Mouse (Mus musculus) embryonic facial prominence, embryonic 10.5 days (tissue): ENCODE results near the gene Tmem45a2. TPM values are rescaled to one million over a fixed set of nuclear protein-coding genes. Genes with fewer than 3 reads are reported as not detected.
A peak's percentile ranks its signal among the peaks of the same experiment; 100 is the strongest.

Source experiments
- DNase-seq: peaks from one replicate; pipeline ENCODE4 v3.0.0-alpha.2; 2017; ENCODE audit warnings: low spot score
- H3K27ac ChIP-seq: fragments of 300-500 bp; sonication (generic); replicated peaks from 2 replicates; pipeline ENCODE4 v1.5.1; 2016; ENCODE audit warnings: mild to moderate bottlenecking
- H3K27me3 ChIP-seq: fragments of 300-500 bp; sonication (generic); replicated peaks from 2 replicates; pipeline ENCODE4 v1.6.1; 2016; ENCODE audit warnings: low read depth, mild to moderate bottlenecking; ENCODE audit not compliant: poor library complexity, severe bottlenecking
- H3K36me3 ChIP-seq: fragments of 300-500 bp; sonication (generic); replicated peaks from 2 replicates; pipeline ENCODE4 v1.6.1; 2016; ENCODE audit warnings: mild to moderate bottlenecking, moderate library complexity
- H3K4me1 ChIP-seq: fragments of 300-500 bp; sonication (generic); 2 replicates; pipeline ENCODE4 v1.6.1; 2016
- H3K4me3 ChIP-seq: fragments of 300-500 bp; sonication (generic); 2 replicates; pipeline ENCODE4 v1.5.1; 2016; ENCODE audit warnings: mild to moderate bottlenecking, moderate library complexity
- H3K9me3 ChIP-seq: fragments of 300-500 bp; sonication (generic); 2 replicates; pipeline ENCODE4 v1.6.1; 2016; ENCODE audit warnings: mild to moderate bottlenecking
- WGBS: fragments of 180-500 bp; shearing (Covaris S2); methylation state at CpG from one replicate; pipeline ENCODE4 v1.1.7; 2016; 5-methylcytosine and 5-hydroxymethylcytosine counted together
- polyA plus RNA-seq: library from polyadenylated mRNA; unstranded; fragments of >200 nt; fragmentation: Nextera tagmentation; extraction: Ambion mirVana; gene quantifications from 2 replicates; pipeline ENCODE4 v1.2.1, GENCODE M21; 2016

Gene Tmem45a2
- not detected in 2 replicates for polyA plus RNA-seq

DNA sequence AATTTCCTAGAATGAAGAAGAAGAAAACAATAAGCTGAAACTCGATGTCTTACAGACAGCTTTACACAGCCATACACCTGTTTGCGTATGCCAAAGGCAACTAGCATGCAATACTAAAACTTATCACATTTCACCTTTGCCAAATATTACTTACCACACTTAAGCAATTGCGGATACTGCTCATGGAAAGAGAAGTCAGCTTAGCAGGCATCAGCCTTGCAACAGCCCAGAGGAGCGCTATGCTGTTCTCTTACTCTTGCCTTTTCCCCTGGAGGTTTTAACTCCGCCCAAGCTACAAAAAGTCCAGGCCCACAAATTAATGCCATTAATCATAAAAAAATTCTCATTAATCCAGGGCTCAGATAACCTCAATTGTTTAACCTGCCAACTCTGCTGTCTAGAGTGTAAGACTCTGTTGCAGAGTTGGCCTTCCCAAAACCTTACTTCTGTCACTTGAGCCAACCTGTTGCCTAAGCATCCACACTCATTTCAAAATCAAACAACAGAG is at the start of gene Tmem45a2:
Gene Tmem45a2 (minus strand): TSS at position 241 of the 508 bp plus-strand sequence.
- DNase-seq = no peak
- no peaks in the 10 kb centered on the region for H3K27me3 ChIP-seq
- no peak within 1 kb of the TSS for H3K27ac ChIP-seq
- H3K4me3 ChIP-seq = no peak within 1 kb of the TSS
- H3K36me3 ChIP-seq = no peaks in the 10 kb centered on the region
- H3K4me1 ChIP-seq = no peaks in the 10 kb centered on the region
- WGBS = 92% methylated on average over 5 of the region's 5 CpGs
- no peaks in the 10 kb centered on the region for H3K9me3 ChIP-seq

DNA sequence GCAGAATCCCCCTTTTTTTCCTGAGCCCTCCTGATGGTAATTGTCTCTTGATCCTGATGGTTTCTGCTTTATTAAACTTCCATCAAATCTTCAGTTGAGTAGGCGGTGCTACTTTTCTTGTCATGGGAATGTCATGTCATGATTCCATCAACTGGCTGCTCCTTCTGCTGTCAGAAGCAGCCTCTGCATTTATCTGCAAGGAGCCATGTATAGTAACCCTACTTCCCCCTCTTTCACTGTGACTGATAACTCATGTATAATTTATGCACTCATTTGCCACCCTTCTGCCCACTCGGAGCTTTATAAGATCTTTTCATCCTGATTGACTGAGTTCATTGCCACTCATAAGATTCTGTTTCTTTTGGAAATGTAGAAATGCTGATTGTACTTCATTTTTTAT is 46.4 kb upstream of the Tmem45a2 start:
- no peaks in the 10 kb centered on the region for H3K27me3 ChIP-seq
- no peak overlapping the region for H3K4me3 ChIP-seq
- H3K27ac ChIP-seq = no peak overlapping the region
- no peaks in the 10 kb centered on the region for H3K36me3 ChIP-seq
- H3K9me3 ChIP-seq = no peaks in the 10 kb centered on the region
- H3K4me1 ChIP-seq = peaks cover 2% of the 10 kb centered on the region
- no peak for DNase-seq
- WGBS = 85% methylated on average over 2 of the region's 2 CpGs

- no peaks in the 10 kb centered on the region for H3K9me3 ChIP-seq
- no peaks in the 10 kb centered on the region for H3K4me1 ChIP-seq
- DNase-seq = no peak
- H3K27ac ChIP-seq = no peak overlapping the region
- no peaks in the 10 kb centered on the region for H3K27me3 ChIP-seq
- H3K4me3 ChIP-seq = no peak overlapping the region
- H3K36me3 ChIP-seq = no peaks in the 10 kb centered on the region
Observed at GRCm38 (mm10) chr16:57116066-57116465, 44.9 kb upstream of the Tmem45a2 start.

DNA sequence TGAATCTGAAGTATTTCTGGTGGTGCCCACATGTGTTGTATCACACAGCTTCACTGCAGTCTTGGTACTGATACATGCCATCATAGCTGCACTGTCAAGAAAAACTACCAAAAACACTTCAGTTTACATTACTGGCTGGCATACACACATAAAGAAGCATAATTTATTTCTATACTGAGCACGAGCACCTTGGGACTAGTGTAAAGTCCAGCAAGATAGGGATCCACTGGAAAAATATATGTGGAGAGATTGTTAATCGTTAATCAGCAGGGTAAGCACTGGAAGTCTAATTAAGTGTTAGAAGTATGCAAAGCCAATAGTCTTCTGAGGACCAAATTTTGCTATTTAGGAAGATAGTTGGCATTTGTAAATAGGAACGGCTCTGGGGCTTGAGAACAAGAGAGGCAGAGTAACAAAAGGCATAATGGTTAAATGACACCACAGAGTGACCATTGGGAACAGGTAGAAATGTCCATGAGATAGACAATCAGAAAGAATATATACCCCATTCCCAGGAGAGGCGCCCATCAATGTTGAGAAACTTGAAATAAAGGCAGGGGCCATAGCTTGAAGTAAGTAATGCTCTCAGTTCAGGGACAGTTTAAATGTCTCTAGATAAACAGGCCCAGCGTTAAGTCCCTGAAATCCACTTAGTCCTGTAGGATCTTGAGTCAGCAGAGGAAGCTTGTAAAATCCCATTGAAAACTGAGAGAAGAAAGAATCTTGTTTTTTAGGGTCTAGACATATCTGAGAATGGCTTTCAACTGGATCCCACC is 35.2 kb upstream of the Tmem45a2 start:
- Histone ChIP-seq H3K4me3 (no peak overlapping the region), H3K9me3 (no peaks in the 10 kb centered on the region), H3K27ac (no peak overlapping the region), H3K36me3 (no peaks in the 10 kb centered on the region), H3K27me3 (no peaks in the 10 kb centered on the region), H3K4me1 (no peaks in the 10 kb centered on the region)
- WGBS = 81% methylated on average over 5 of the region's 5 CpGs
- no peak for DNase-seq

GRCm38 (mm10) chr16:57101174-57101573 is 30.0 kb upstream of the Tmem45a2 start:
- 87% methylated on average over 1 of the region's 1 CpGs for WGBS
- Histone ChIP-seq H3K36me3 (no peaks in the 10 kb centered on the region), H3K27me3 (no peaks in the 10 kb centered on the region), H3K9me3 (no peaks in the 10 kb centered on the region), H3K27ac (no peak overlapping the region), H3K4me1 (no peaks in the 10 kb centered on the region), H3K4me3 (no peak overlapping the region)
- DNase-seq = no peak

GRCm38 (mm10) chr16:57099572-57100237 is 28.5 kb upstream of the Tmem45a2 start:
- 75% methylated on average over 5 of the region's 5 CpGs for WGBS
- H3K9me3 ChIP-seq = no peaks in the 10 kb centered on the region
- DNase-seq = no peak
- H3K4me1 ChIP-seq = no peaks in the 10 kb centered on the region
- no peaks in the 10 kb centered on the region for H3K27me3 ChIP-seq
- H3K4me3 ChIP-seq = no peak overlapping the region
- H3K27ac ChIP-seq = no peak overlapping the region
- no peaks in the 10 kb centered on the region for H3K36me3 ChIP-seq

DNA sequence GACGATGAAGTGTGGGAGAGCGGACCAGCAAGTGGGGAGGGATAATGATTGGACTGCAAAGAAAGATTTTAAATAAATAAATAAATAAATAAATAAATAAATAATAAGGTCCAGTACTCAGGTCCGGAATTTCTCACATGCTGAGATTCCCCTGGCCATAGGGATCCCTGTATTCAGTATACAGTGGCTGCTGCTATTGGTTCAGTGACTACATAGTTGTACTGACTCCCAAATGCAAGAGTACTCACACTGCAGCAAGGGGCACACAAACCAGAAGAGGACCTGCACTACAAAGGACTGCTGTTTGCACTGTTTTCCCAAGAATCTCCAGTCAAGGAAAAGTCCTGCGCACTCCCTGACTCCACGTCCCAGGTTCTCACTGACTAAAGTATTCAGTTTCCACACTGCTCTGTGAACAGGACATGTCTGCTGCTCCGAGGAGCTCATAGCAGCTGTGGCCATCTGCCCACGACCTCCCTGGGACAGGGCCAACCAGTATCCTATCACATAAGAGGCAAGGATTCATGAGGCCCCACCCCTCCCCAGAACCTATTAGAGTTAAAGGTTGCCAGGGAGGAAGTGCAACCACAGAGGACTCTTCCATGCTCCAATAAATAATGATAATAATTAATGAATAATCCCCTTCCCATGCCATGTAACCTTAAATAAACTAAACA is 27.4 kb upstream of the Tmem45a2 start:
- no peak overlapping the region for H3K27ac ChIP-seq
- H3K36me3 ChIP-seq = no peaks in the 10 kb centered on the region
- H3K27me3 ChIP-seq = no peaks in the 10 kb centered on the region
- H3K4me1 ChIP-seq = no peaks in the 10 kb centered on the region
- DNase-seq = no peak
- 66% methylated on average over 7 of the region's 7 CpGs for WGBS
- no peaks in the 10 kb centered on the region for H3K9me3 ChIP-seq
- H3K4me3 ChIP-seq = no peak overlapping the region

GRCm38 (mm10) chr16:57092911-57093605 is 21.9 kb upstream of the Tmem45a2 start:
- Histone ChIP-seq H3K27ac (no peak overlapping the region), H3K4me3 (no peak overlapping the region), H3K27me3 (no peaks in the 10 kb centered on the region), H3K9me3 (no peaks in the 10 kb centered on the region), H3K36me3 (no peaks in the 10 kb centered on the region), H3K4me1 (no peaks in the 10 kb centered on the region)
- DNase-seq = no peak
- 65% methylated on average over 6 of the region's 6 CpGs for WGBS

- no peak overlapping the region for H3K4me3 ChIP-seq
- H3K27ac ChIP-seq = no peak overlapping the region
- WGBS = 53% methylated on average over 4 of the region's 4 CpGs
Observed at GRCm38 (mm10) chr16:57092460-57092859, 21.3 kb upstream of the Tmem45a2 start.

GRCm38 (mm10) chr16:57079577-57079976 is 8.4 kb upstream of the Tmem45a2 start:
- H3K27ac ChIP-seq = no peak overlapping the region
- H3K4me3 ChIP-seq = no peak overlapping the region
- no peaks in the 10 kb centered on the region for H3K27me3 ChIP-seq
- DNase-seq = no peak
- no peaks in the 10 kb centered on the region for H3K36me3 ChIP-seq
- no peaks in the 10 kb centered on the region for H3K4me1 ChIP-seq
- H3K9me3 ChIP-seq = no peaks in the 10 kb centered on the region
- 84% methylated on average over 4 of the region's 4 CpGs for WGBS

More at GRCm38 (mm10) chr16:57092460-57092859, 21.3 kb upstream of the Tmem45a2 start:
- Histone ChIP-seq H3K27me3 (no peaks in the 10 kb centered on the region), H3K36me3 (no peaks in the 10 kb centered on the region), H3K4me1 (no peaks in the 10 kb centered on the region), H3K9me3 (no peaks in the 10 kb centered on the region)
- peak; percentile 61 for DNase-seq

DNA sequence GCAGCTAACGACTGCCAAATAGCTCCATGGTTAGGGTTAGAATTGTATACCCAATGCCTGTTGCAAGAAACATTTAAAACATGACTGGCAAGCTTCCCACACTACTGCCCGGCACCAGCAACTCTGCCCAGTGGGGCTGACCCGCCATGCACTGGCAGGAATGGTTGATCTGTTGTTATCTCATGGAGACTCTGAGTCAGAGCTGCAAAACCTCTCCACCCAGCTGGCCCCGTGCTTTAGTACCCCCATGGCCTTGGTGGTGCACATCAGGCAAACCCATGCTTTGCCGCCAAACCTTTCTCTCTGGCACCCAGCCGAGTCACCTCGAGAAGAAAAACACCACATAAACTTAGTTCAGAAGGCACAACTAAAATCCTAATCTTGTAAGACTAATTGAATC is 4.8 kb upstream of the Tmem45a2 start:
- WGBS = 78% methylated on average over 7 of the region's 7 CpGs
- Histone ChIP-seq H3K4me1 (no peaks in the 10 kb centered on the region), H3K36me3 (no peaks in the 10 kb centered on the region), H3K27ac (no peak overlapping the region), H3K27me3 (no peaks in the 10 kb centered on the region), H3K9me3 (no peaks in the 10 kb centered on the region), H3K4me3 (no peak overlapping the region)
- DNase-seq = no peak

DNA sequence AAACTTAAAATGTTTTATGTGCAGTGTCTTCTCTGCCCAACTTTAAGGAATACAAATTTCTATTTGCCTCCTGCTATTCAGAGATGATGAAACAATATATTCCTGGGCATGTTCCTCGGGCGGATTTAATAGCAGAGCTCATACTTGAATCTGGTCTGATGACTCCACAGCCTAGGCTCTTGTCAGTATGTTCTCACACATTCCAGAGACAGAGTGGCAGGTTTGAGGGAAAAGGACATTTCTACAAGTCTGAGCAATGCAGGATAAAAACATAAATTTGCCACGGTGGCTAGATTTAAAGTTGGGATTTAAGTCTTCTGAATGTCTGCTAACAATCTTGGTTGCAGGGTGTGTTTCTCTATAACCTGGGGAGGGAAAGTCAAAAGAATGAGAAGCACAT is 9.1 kb downstream of the Tmem45a2 start:
- H3K36me3 ChIP-seq = no peaks in the 10 kb centered on the region
- H3K27ac ChIP-seq = no peak overlapping the region
- no peaks in the 10 kb centered on the region for H3K9me3 ChIP-seq
- 93% methylated on average over 3 of the region's 3 CpGs for WGBS
- H3K27me3 ChIP-seq = no peaks in the 10 kb centered on the region
- H3K4me3 ChIP-seq = no peak overlapping the region
- H3K4me1 ChIP-seq = no peaks in the 10 kb centered on the region
- DNase-seq = no peak
